Mouse (Mus musculus): ENCODE measurements around the gene Pdzrn4. TPM values are rescaled to one million over a fixed set of nuclear protein-coding genes. Genes with fewer than 3 reads are reported as not detected.

Pdzrn4 gene
- polyA plus RNA-seq, 1 experiment from 2014 or later, result 3.3 TPM

GRCm38 (mm10) chr15:92558592-92558991 is 161.9 kb downstream of the Pdzrn4 start:
- H3K27me3 ChIP-seq, result no peaks in the 10 kb centered on the region
- H3K4me3 ChIP-seq, result no peak overlapping the region
- no peak for ATAC-seq (ENCODE audit: insufficient number of reproducible peaks, insufficient read depth, low FRiP score, low TSS enrichment, low read depth)
- H3K4me1 ChIP-seq, result 0 out of 2 replicates have a peak, but pooled peaks cover 3% of the 10 kb centered on the region
- no peak overlapping the region for H3K4me2 ChIP-seq
- H3K36me3 ChIP-seq, result no peaks in the 10 kb centered on the region
- 85% methylated on average over 5 of the region's 5 CpGs for WGBS
- no peak overlapping the region for H3K9ac ChIP-seq
- no peak overlapping the region for H3K27ac ChIP-seq
- no peaks in the 10 kb centered on the region for H3K9me3 ChIP-seq

- H3K9ac ChIP-seq, result no peak overlapping the region
- ATAC-seq (ENCODE audit: insufficient number of reproducible peaks, insufficient read depth, low FRiP score, low TSS enrichment, low read depth), result no peak
- no peaks in the 10 kb centered on the region for H3K36me3 ChIP-seq
- H3K4me1 ChIP-seq, result no peaks in the 10 kb centered on the region
- no peaks in the 10 kb centered on the region for H3K9me3 ChIP-seq
- H3K27ac ChIP-seq, result no peak overlapping the region
- no peak overlapping the region for H3K4me3 ChIP-seq
- no peaks in the 10 kb centered on the region for H3K27me3 ChIP-seq
- no peak overlapping the region for H3K4me2 ChIP-seq
- WGBS, result 77% methylated on average over 6 of the region's 6 CpGs
These were observed 165.5 kb downstream of the Pdzrn4 start for GRCm38 (mm10) chr15:92562149-92562548.

DNA sequence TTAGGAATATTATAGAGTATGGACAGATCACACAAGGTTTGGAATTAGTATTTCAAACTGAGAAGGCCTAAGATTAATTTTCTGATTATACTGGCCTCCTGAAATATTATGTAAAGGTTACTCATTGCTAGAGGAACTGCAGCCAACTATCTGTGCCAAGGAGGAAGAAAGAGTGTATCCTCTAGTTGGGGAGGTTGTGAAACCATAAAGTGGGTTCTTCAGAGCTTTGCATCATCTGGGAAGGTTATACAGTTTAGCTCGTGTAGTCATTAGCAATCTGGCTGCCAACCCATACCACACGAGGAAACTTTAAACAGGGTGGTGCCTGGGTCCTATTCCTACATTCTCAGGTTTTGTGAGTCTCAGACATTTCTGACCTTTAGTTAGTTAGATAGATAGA is 166.9 kb downstream of the Pdzrn4 start:
- Histone ChIP-seq H3K27ac (no peak overlapping the region), H3K9ac (no peak overlapping the region), H3K4me2 (no peak overlapping the region), H3K4me1 (no peaks in the 10 kb centered on the region), H3K9me3 (no peaks in the 10 kb centered on the region), H3K27me3 (no peaks in the 10 kb centered on the region), H3K4me3 (no peak overlapping the region), H3K36me3 (no peaks in the 10 kb centered on the region)
- 68% methylated on average over 2 of the region's 2 CpGs for WGBS
- no peak for ATAC-seq (ENCODE audit: insufficient number of reproducible peaks, insufficient read depth, low FRiP score, low TSS enrichment, low read depth)

DNA sequence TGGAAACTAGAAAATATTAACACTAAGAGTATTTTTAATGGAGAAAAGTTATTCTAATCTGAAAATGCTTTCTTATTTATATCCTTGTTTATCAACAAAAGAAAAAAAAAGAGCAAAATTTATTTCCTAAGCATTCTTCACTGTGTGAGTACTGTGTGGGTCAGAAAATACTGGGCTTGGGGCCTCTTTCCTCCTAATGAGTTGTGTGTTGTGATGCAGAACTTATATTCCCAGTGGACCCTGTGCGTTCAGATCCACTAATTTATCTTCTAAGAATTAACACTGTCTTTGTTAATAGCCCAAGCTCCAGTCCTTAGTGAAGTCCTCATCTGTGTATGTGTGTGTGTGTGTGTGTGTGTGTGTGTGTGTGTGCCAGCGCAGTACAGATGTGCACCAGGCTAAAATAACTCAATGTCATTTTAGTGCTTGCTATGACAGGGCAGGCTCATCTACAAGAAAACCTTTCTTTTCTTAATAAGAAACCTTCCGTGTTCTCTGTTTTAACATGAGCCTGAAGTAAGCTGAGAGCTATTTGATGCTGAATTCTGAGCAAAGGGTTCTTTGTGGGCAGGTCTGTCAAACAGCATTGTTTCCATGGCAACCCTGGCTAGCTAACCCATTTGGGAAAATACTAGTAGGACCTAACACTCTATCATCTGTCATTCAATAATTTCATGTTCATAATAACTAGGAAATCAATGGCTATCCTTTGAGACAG is 174.0 kb downstream of the Pdzrn4 start:
- no peak for ATAC-seq (ENCODE audit: insufficient number of reproducible peaks, insufficient read depth, low FRiP score, low TSS enrichment, low read depth)
- Histone ChIP-seq H3K4me1 (no peaks in the 10 kb centered on the region), H3K27me3 (no peaks in the 10 kb centered on the region), H3K27ac (no peak overlapping the region), H3K4me2 (no peak overlapping the region), H3K36me3 (no peaks in the 10 kb centered on the region), H3K9me3 (no peaks in the 10 kb centered on the region), H3K4me3 (no peak overlapping the region), H3K9ac (no peak overlapping the region)
- WGBS, result 48% methylated on average over 3 of the region's 3 CpGs

DNA sequence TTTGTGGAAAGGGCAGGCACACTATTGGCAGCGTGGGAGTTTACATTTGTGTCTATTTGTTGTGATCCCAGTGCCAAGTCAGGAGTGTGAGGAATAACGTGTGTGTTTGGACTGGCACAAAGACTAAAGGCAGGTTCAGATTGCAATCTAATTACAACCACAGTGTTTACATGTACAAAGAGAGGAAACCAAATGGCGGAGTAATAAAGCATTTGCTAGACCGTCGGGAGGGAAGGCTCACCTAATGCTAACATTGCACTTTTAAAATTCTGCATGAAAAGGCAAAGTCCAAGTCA is 174.5 kb downstream of the Pdzrn4 start:
- ATAC-seq (ENCODE audit: insufficient number of reproducible peaks, insufficient read depth, low FRiP score, low TSS enrichment, low read depth), result no peak
- 53% methylated on average over 5 of the region's 5 CpGs for WGBS
- H3K4me2 ChIP-seq, result no peak overlapping the region

DNA sequence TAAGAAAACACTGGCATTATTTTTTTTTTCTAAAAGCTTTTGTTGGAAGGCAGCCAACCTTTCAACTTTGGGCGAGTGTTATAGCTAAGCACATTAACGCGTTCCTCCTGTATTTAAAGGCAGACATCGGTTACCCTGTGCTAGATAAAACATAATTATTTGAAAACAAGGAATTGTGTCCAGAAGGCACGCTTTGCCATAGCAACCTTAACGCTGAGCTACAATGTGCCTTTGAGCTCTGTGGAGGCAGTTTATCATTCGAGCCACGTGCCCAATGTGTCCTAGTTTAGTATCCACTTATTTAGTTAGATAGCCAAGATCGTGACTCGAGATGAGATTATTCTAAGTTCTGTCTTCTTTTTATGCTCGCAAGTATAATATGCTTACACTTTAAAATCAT is 180.8 kb downstream of the Pdzrn4 start:
- no peak overlapping the region for H3K4me2 ChIP-seq
- WGBS, result 57% methylated on average over 11 of the region's 11 CpGs
- no peak overlapping the region for H3K4me3 ChIP-seq
- no peak overlapping the region for H3K9ac ChIP-seq
- no peaks in the 10 kb centered on the region for H3K36me3 ChIP-seq
- H3K27ac ChIP-seq, result no peak overlapping the region
- no peaks in the 10 kb centered on the region for H3K9me3 ChIP-seq
- ATAC-seq (ENCODE audit: insufficient number of reproducible peaks, insufficient read depth, low FRiP score, low TSS enrichment, low read depth), result no peak
- peaks cover 3% of the 10 kb centered on the region; the same call in 1 of the 2 replicates for H3K4me1 ChIP-seq
- H3K27me3 ChIP-seq, result no peaks in the 10 kb centered on the region

More for the DNA sequence above, 174.5 kb downstream of the Pdzrn4 start:
- Histone ChIP-seq H3K4me1 (no peaks in the 10 kb centered on the region), H3K9ac (no peak overlapping the region), H3K4me3 (no peak overlapping the region), H3K36me3 (no peaks in the 10 kb centered on the region), H3K27me3 (no peaks in the 10 kb centered on the region), H3K9me3 (no peaks in the 10 kb centered on the region), H3K27ac (no peak overlapping the region)

DNA sequence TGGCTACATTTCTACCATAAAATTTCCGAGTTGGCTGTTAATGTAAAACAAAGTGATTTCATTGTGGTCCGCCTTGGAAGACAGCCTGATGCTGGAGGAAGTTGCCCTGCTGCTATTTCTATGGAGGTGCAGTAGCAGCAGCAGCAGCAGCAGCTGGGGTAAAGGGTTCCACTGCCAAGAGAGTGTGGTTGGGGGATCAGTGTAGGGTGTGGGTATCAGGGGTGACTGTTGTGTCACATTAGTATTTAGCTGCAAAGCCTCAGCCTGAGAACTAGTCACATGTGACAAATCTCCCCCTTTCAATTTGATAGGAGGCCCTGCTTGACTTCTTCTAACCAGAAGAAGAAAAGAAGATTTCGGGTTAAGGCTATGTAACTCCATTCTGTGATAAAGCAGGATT is 183.5 kb downstream of the Pdzrn4 start:
- no peaks in the 10 kb centered on the region for H3K27me3 ChIP-seq
- ATAC-seq (ENCODE audit: insufficient number of reproducible peaks, insufficient read depth, low FRiP score, low TSS enrichment, low read depth), result no peak
- WGBS, result 50% methylated on average over 3 of the region's 3 CpGs
- no peaks in the 10 kb centered on the region for H3K9me3 ChIP-seq
- no peaks in the 10 kb centered on the region for H3K36me3 ChIP-seq
- H3K4me3 ChIP-seq, result no peak overlapping the region
- no peak overlapping the region for H3K4me2 ChIP-seq
- peaks cover 3% of the 10 kb centered on the region; the same call in 1 of the 2 replicates for H3K4me1 ChIP-seq
- H3K27ac ChIP-seq, result no peak overlapping the region
- H3K9ac ChIP-seq, result no peak overlapping the region

DNA sequence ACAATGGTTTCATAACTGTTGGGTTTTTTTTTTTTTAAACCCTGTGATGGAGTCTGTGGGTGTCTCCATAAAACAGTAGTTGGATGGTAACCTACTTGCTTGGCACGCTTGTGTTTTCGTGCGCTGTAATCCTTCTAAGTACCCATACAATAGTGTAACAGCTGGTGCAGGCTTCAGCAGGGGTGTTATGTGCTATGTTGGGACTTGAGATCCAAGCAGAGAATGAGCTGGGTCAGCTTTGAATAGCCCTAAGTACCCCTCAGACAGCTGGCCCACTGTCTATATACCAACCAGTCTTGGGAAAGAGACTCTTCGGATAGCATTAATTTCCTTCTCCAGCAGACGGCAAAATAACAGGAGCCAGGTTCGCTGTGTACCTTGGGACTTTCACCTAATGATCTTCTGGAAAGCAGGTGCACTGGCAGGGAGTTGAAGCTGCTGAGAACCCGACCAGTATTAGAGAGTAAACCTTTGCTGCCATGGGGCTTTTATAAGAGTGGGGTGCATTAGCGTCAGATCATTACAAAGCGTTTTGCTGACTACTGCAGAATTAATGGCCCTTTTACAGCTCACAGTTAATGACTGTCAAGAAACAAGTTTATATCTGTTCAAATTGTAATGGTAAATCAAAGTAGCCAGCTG is 184.2 kb downstream of the Pdzrn4 start:
- Histone ChIP-seq H3K4me3 (no peak overlapping the region), H3K27ac (no peak overlapping the region), H3K4me1 (peaks cover 3% of the 10 kb centered on the region; the same call in 1 of the 2 replicates), H3K27me3 (no peaks in the 10 kb centered on the region), H3K4me2 (no peak overlapping the region), H3K36me3 (no peaks in the 10 kb centered on the region), H3K9ac (no peak overlapping the region), H3K9me3 (no peaks in the 10 kb centered on the region)
- no peak for ATAC-seq (ENCODE audit: insufficient number of reproducible peaks, insufficient read depth, low FRiP score, low TSS enrichment, low read depth)
- 81% methylated on average over 9 of the region's 9 CpGs for WGBS

DNA sequence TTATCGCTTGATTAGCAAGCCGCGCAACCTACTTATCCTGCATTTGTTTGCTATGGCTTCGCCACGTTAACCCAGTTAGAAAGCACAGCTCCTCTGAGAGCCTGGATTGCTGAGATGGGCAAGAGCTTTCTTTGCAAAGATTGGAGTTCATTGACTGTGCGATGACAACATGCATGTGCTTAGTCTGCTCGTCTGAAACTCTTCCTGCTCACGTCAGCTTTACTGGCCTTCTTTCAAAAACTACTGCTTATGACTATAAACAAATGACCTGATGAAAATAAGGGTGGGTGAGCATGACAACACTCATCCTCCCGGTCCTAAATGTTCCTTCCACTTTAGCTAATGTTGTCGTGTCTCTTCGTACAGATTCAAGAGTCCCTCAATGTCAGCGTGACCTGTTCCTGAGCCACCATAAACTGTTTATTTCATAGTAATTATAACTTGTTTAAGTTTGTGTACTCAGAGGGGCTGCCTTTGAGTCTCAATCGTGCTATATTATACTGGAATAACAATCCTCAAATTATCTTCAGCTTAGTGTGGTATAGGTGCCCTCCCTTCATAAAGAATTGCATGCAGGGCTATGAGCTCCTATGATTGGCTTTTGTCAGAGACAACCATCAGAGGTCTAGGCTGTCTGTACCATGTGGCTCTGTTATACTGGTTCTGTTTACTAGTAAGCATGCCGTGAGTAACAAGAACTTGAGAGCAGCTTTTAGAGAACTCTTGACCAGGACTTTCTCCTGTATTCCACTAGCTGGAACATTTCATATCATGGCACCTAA is 187.9 kb downstream of the Pdzrn4 start:
- H3K9ac ChIP-seq, result no peak overlapping the region
- peaks cover 3% of the 10 kb centered on the region; the same call in 1 of the 2 replicates for H3K4me1 ChIP-seq
- no peaks in the 10 kb centered on the region for H3K9me3 ChIP-seq
- H3K4me2 ChIP-seq, result no peak overlapping the region
- H3K27me3 ChIP-seq, result no peaks in the 10 kb centered on the region
- no peak for ATAC-seq (ENCODE audit: insufficient number of reproducible peaks, insufficient read depth, low FRiP score, low TSS enrichment, low read depth)
- 83% methylated on average over 14 of the region's 14 CpGs for WGBS
- H3K27ac ChIP-seq, result no peak overlapping the region
- H3K4me3 ChIP-seq, result no peak overlapping the region
- no peaks in the 10 kb centered on the region for H3K36me3 ChIP-seq

DNA sequence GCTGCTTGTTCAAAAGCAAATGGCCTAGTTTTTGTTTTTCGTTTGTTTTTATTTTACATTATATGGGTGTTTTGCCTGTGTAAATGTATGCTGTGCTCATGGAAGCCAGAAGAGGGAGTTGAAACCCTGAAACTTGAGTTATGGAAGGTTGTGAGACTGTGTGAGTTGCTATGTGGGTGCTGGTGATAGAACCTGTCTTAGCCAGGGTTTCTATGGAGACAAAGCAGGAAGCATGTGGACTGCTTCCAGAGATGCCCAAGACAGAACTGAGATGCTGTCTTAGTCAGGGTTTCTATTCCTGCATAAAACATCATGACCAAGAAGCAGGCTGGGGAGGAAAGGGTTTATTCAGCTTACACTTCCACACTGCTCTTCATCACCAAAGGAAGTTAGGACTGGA is 190.8 kb downstream of the Pdzrn4 start:
- Histone ChIP-seq H3K27me3 (no peaks in the 10 kb centered on the region), H3K9me3 (no peaks in the 10 kb centered on the region), H3K4me2 (no peak overlapping the region), H3K27ac (no peak overlapping the region), H3K9ac (no peak overlapping the region), H3K4me3 (no peak overlapping the region), H3K36me3 (no peaks in the 10 kb centered on the region), H3K4me1 (no peaks in the 10 kb centered on the region)
- 80% methylated on average over 1 of the region's 1 CpGs for WGBS
- ATAC-seq (ENCODE audit: insufficient number of reproducible peaks, insufficient read depth, low FRiP score, low TSS enrichment, low read depth), result no peak

DNA sequence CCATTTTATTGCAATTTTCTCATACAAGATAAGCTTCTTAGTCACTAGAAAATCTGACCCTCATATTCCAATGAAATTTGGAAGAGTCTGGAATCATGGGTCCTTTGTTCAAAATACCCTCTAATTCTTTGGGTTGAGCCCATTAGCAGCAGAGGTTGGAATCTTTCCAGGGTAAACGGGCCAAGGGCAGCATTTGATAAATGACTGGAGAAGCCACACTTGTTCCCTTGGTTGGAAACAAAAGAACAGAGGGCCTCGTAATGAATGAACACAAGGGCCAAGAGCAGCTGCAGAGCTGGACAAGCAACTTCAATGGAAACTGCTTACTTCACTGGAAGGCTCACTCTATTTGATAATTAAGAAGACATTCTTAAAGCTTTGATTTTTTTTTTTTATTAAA is 198.0 kb downstream of the Pdzrn4 start:
- 56% methylated on average over 2 of the region's 2 CpGs for WGBS
- Histone ChIP-seq H3K27me3 (peaks cover 5% of the 10 kb centered on the region; the same call in 1 of the 2 replicates), H3K4me3 (no peak overlapping the region), H3K9ac (no peak overlapping the region), H3K4me1 (peaks cover 14% of the 10 kb centered on the region), H3K4me2 (no peak overlapping the region), H3K36me3 (no peaks in the 10 kb centered on the region), H3K9me3 (no peaks in the 10 kb centered on the region), H3K27ac (no peak overlapping the region)
- no peak for ATAC-seq (ENCODE audit: insufficient number of reproducible peaks, insufficient read depth, low FRiP score, low TSS enrichment, low read depth)

Measured in embryonic facial prominence, embryonic 13.5 days (tissue).